Mouse (Mus musculus) urinary bladder, postnatal 25 days (tissue): ENCODE data around the gene Gm45711.
"Not testable (repeated sequence)": the region's sequence is repeated elsewhere in the genome, so short reads cannot be mapped to it uniquely, and the experiment has no call there.

ENCODE experiments used
- DNase-seq: peaks from one replicate; pipeline ENCODE4 v3.0.0; 2022; ENCODE audit warnings: low spot score

Gm45711 gene

GRCm38 (mm10) chr8:104321267-104321666, 11.4 kb upstream of the Gm45711 start, which contains the start of gene Gm11020:
TSS of gene Gm11020 (plus strand) at chr8:104321567.
- DNase-seq, result not testable (repeated sequence)

- no peak for DNase-seq
These were observed 3.4 kb upstream of the Gm45711 start for GRCm38 (mm10) chr8:104313311-104313710.

- DNase-seq, result not testable (repeated sequence)
These were observed 2.1 kb upstream of the Gm45711 start for GRCm38 (mm10) chr8:104312023-104312422.

GRCm38 (mm10) chr8:104308341-104308740, 1.5 kb downstream of the Gm45711 start:
- DNase-seq, result not testable (repeated sequence)

GRCm38 (mm10) chr8:104304962-104305361, 4.9 kb downstream of the Gm45711 start:
- DNase-seq, result no peak

- not testable (repeated sequence) for DNase-seq
These were observed 7.3 kb downstream of the Gm45711 start for GRCm38 (mm10) chr8:104302536-104302935.

- DNase-seq, result not testable (repeated sequence)
These were observed 8.3 kb downstream of the Gm45711 start for GRCm38 (mm10) chr8:104301577-104301976.

GRCm38 (mm10) chr8:104294396-104294795, 15.5 kb downstream of the Gm45711 start:
- no peak for DNase-seq

- DNase-seq, result not testable (repeated sequence)
These were observed 16.8 kb downstream of the Gm45711 start, which contains the start of gene Cmtm2a for GRCm38 (mm10) chr8:104293081-104293480. TSS of gene Cmtm2a (minus strand) at chr8:104293181.

GRCm38 (mm10) chr8:104268937-104269440, 40.9 kb downstream of the Gm45711 start:
- no peak for DNase-seq

GRCm38 (mm10) chr8:104268368-104268767, 41.5 kb downstream of the Gm45711 start:
- DNase-seq, result no peak

GRCm38 (mm10) chr8:104264271-104264935, 45.5 kb downstream of the Gm45711 start:
- not testable (repeated sequence) for DNase-seq

GRCm38 (mm10) chr8:104261802-104262201, 48.1 kb downstream of the Gm45711 start:
- not testable (repeated sequence) for DNase-seq

GRCm38 (mm10) chr8:104253016-104253415, 56.9 kb downstream of the Gm45711 start:
- no peak for DNase-seq

- no peak for DNase-seq
These were observed 58.4 kb downstream of the Gm45711 start for GRCm38 (mm10) chr8:104251461-104251860.

- peak; percentile 83 for DNase-seq
These were observed 59.2 kb downstream of the Gm45711 start, which contains the start of gene Cklf for GRCm38 (mm10) chr8:104250439-104251367. TSS of gene Cklf (plus strand) at chr8:104250861.

GRCm38 (mm10) chr8:104249442-104249996, 60.4 kb downstream of the Gm45711 start:
- no peak for DNase-seq

- peak; percentile 62 for DNase-seq
These were observed 61.6 kb downstream of the Gm45711 start, which contains the start of gene Tk2 for GRCm38 (mm10) chr8:104248276-104248675. TSS of gene Tk2 (minus strand) at chr8:104248558.

- peak; percentile 15 for DNase-seq
These were observed 62.0 kb downstream of the Gm45711 start for GRCm38 (mm10) chr8:104247908-104248275.

- DNase-seq, result no peak
These were observed 62.6 kb downstream of the Gm45711 start for GRCm38 (mm10) chr8:104247054-104247907.

GRCm38 (mm10) chr8:104246621-104247020, 63.3 kb downstream of the Gm45711 start:
- DNase-seq, result no peak
